Mouse (Mus musculus) CH12.LX (cell line): ENCODE data around the gene Dhx58. TPM values are rescaled to one million over a fixed set of nuclear protein-coding genes. Genes with fewer than 3 reads are reported as not detected.

Experiments
- DNase-seq: peaks from one replicate; pipeline ENCODE4 v3.0.0-alpha.2; 2013; ENCODE audit errors: extremely low read depth
- H3K27ac ChIP-seq: 2 replicates; pipeline ENCODE4 v1.5.1; 2012; ENCODE audit warnings: low read depth, mild to moderate bottlenecking, control low read depth, moderate library complexity; ENCODE audit not compliant: insufficient read depth
- H3K27me3 ChIP-seq: replicated peaks from 2 replicates; pipeline ENCODE3; 2012; ENCODE audit warnings: inconsistent platforms
- H3K36me3 ChIP-seq, 2 experiments: replicated peaks in 1 of 2; 2 replicates each; pipeline versions ENCODE3 to v1.6.1; 2012; ENCODE audit warnings: inconsistent platforms in 1 of 2, low read length in 1 of 2, mild to moderate bottlenecking in 1 of 2, mixed read lengths in 1 of 2, moderate library complexity in 1 of 2; ENCODE audit not compliant: control insufficient read depth in 1 of 2, insufficient read depth in 1 of 2
- H3K4me1 ChIP-seq, 2 experiments: 2 replicates each; pipeline ENCODE4 v1.6.1; 2012; ENCODE audit warnings: inconsistent platforms in 1 of 2, moderate library complexity in 1 of 2; ENCODE audit not compliant: insufficient read depth in 2 of 2, control insufficient read depth in 1 of 2
- H3K4me2 ChIP-seq: 2 replicates; pipeline ENCODE4 v1.6.1; 2012; ENCODE audit warnings: low read depth, mild to moderate bottlenecking, control low read depth; ENCODE audit not compliant: poor library complexity, insufficient read depth, severe bottlenecking
- H3K4me3 ChIP-seq, 3 experiments: fragments of 150-350 bp in 1 of 3; sonication (generic) in 1 of 3; replicated peaks in 1 of 3; 2 replicates each; pipeline versions ENCODE3 to v1.5.1; 2011 to 2012; ENCODE audit warnings: low read depth in 2 of 3, low read length in 2 of 3, mild to moderate bottlenecking in 2 of 3, moderate library complexity in 2 of 3, control low read depth in 1 of 3, improper control_type of control experiment in 1 of 3, inconsistent platforms in 1 of 3, mixed read lengths in 1 of 3; ENCODE audit not compliant: poor library complexity in 1 of 3
- H3K79me2 ChIP-seq: replicated peaks from 2 replicates; pipeline ENCODE4 v1.6.1; 2012; ENCODE audit warnings: mild to moderate bottlenecking, moderate library complexity; ENCODE audit not compliant: control insufficient read depth, poor library complexity, insufficient read depth, severe bottlenecking; ENCODE audit errors: extremely low read depth
- H3K9ac ChIP-seq: 2 replicates; pipeline ENCODE4 v1.6.1; 2012; ENCODE audit warnings: low read depth, mild to moderate bottlenecking, control low read depth, moderate library complexity; ENCODE audit not compliant: insufficient read depth
- H3K9me3 ChIP-seq: replicated peaks from 2 replicates; pipeline ENCODE3; 2012; ENCODE audit warnings: low read length, inconsistent platforms, mixed read lengths
- BHLHE40 ChIP-seq: IDR thresholded peaks from 2 replicates; pipeline ENCODE4 v1.6.1; 2011; ENCODE audit warnings: mild to moderate bottlenecking, low read depth, low read length, improper control_type of control experiment
- CHD2 ChIP-seq: IDR thresholded peaks from 2 replicates; pipeline ENCODE4 v1.6.1; 2011; ENCODE audit warnings: low read length, improper control_type of control experiment
- CTCF ChIP-seq, 2 experiments: IDR thresholded peaks in 1 of 2; conservative IDR thresholded peaks in 1 of 2; 2 replicates each; pipeline ENCODE4 v1.5.1; 2011 to 2012; ENCODE audit warnings: low read depth in 2 of 2, low read length in 2 of 2, improper control_type of control experiment in 1 of 2, inconsistent platforms in 1 of 2, mild to moderate bottlenecking in 1 of 2, moderate library complexity in 1 of 2
- ELF1 ChIP-seq: IDR thresholded peaks from 2 replicates; pipeline ENCODE4 v1.6.1; 2014; ENCODE audit warnings: low read depth, mild to moderate bottlenecking, inconsistent platforms, low read length, improper control_type of control experiment
- HCFC1 ChIP-seq: IDR thresholded peaks from 2 replicates; pipeline ENCODE4 v1.6.1; 2012; ENCODE audit warnings: low read depth, mild to moderate bottlenecking, inconsistent platforms, low read length, improper control_type of control experiment
- JUN ChIP-seq: IDR thresholded peaks from 2 replicates; pipeline ENCODE4 v1.6.1; 2011; ENCODE audit warnings: low read depth, mild to moderate bottlenecking, low read length, improper control_type of control experiment, moderate library complexity; ENCODE audit not compliant: insufficient read depth
- KAT2A ChIP-seq: IDR thresholded peaks from 2 replicates; pipeline ENCODE4 v1.6.1; 2012; ENCODE audit warnings: low read length, improper control_type of control experiment, inconsistent platforms; ENCODE audit not compliant: insufficient replicate concordance
- MAFK ChIP-seq: IDR thresholded peaks from 2 replicates; pipeline ENCODE4 v1.6.1; 2011; ENCODE audit warnings: low read length, improper control_type of control experiment; ENCODE audit not compliant: insufficient replicate concordance
- MEF2A ChIP-seq: IDR thresholded peaks from 2 replicates; pipeline ENCODE4 v1.6.1; 2014; ENCODE audit warnings: low read depth, mild to moderate bottlenecking, inconsistent platforms, low read length, improper control_type of control experiment, borderline replicate concordance
- MXI1 ChIP-seq: IDR thresholded peaks from 2 replicates; pipeline ENCODE4 v1.6.1; 2011; ENCODE audit warnings: mild to moderate bottlenecking, low read depth, low read length, improper control_type of control experiment
- MYC ChIP-seq: IDR thresholded peaks from 2 replicates; pipeline ENCODE4 v1.6.1; 2011; ENCODE audit warnings: low read depth, mild to moderate bottlenecking, improper control_type of control experiment, low read length
- PAX5 ChIP-seq: IDR thresholded peaks from 2 replicates; pipeline ENCODE4 v1.6.1; 2012; ENCODE audit warnings: low read length, inconsistent platforms, mixed read lengths
- POLR2A ChIP-seq: IDR thresholded peaks from 2 replicates; pipeline ENCODE4 v1.6.1; 2011; ENCODE audit warnings: low read depth, mild to moderate bottlenecking, improper control_type of control experiment, low read length
- POLR2AphosphoS2 ChIP-seq: IDR thresholded peaks from 2 replicates; pipeline ENCODE4 v1.6.1; 2011; ENCODE audit warnings: low read depth, low read length, improper control_type of control experiment
- RAD21 ChIP-seq: IDR thresholded peaks from 2 replicates; pipeline ENCODE4 v1.6.1; 2011; ENCODE audit warnings: low read depth, mild to moderate bottlenecking, low read length, improper control_type of control experiment, moderate library complexity
- RCOR1 ChIP-seq: conservative IDR thresholded peaks from 2 replicates; pipeline ENCODE4 v1.6.1; 2012; ENCODE audit warnings: low read depth, mild to moderate bottlenecking, inconsistent platforms, low read length, improper control_type of control experiment
- SIN3A ChIP-seq: IDR thresholded peaks from 2 replicates; pipeline ENCODE4 v1.6.1; 2012; ENCODE audit warnings: low read length, improper control_type of control experiment, inconsistent platforms
- TBP ChIP-seq: conservative IDR thresholded peaks from 2 replicates; pipeline ENCODE4 v1.6.1; 2011; ENCODE audit warnings: low read depth, low read length, improper control_type of control experiment
- TCF12 ChIP-seq: IDR thresholded peaks from 2 replicates; pipeline ENCODE4 v1.6.1; 2014; ENCODE audit warnings: low read depth, mild to moderate bottlenecking, inconsistent platforms, low read length, improper control_type of control experiment
- UBTF ChIP-seq: IDR thresholded peaks from 2 replicates; pipeline ENCODE4 v1.6.1; 2012; ENCODE audit warnings: low read depth, mild to moderate bottlenecking, inconsistent platforms, low read length, improper control_type of control experiment, moderate library complexity
- USF2 ChIP-seq: conservative IDR thresholded peaks from 2 replicates; pipeline ENCODE4 v1.6.1; 2011; ENCODE audit warnings: low read depth, low read length, improper control_type of control experiment
- ZC3H11A ChIP-seq: IDR thresholded peaks from 2 replicates; pipeline ENCODE4 v1.6.1; 2012; ENCODE audit warnings: low read depth, mild to moderate bottlenecking, inconsistent platforms, low read length, improper control_type of control experiment
- ZMIZ1 ChIP-seq: IDR thresholded peaks from 2 replicates; pipeline ENCODE4 v1.6.1; 2012; ENCODE audit warnings: low read depth, mild to moderate bottlenecking, inconsistent platforms, low read length, improper control_type of control experiment
- dilution Hi-C: fragments of 300-500 bp; cut with MboI; formaldehyde crosslinking; loops from 2 replicates; pipeline ENCODE4 v1.14.3; 2020; ENCODE audit warnings: low sequenced_read_pairs; ENCODE audit not compliant: extremely low pct_unique_long_range_greater_than_20kb, extremely low pct_ligation_motif_present
- in situ Hi-C: fragments of 300-500 bp; cut with MboI; formaldehyde crosslinking; loops from 3 replicates; pipeline ENCODE4 v1.14.3; 2019; ENCODE audit warnings: low sequenced_read_pairs, low pct_ligation_motif_present, low pct_unique_long_range_greater_than_20kb, mixed read lengths
- polyA plus RNA-seq: library from polyadenylated mRNA; unstranded; fragments of >175 nt; gene quantifications from 2 replicates; pipeline ENCODE4 v1.2.1, GENCODE M21; 2012; ENCODE audit warnings: low read depth; ENCODE audit not compliant: insufficient read length
- total RNA-seq, 2 experiments: library from RNA; depleted of rRNA; stranded (reverse); fragments of 300-350 nt in 1 of 2; fragments of >200 nt in 1 of 2; gene quantifications; 2 replicates each; pipeline ENCODE4 v1.2.3; 2012 to 2014

Dhx58 gene
- total and polyA plus RNA-seq, 3 experiments: 6.3 to 15.7 (median 6.4) TPM

- Histone ChIP-seq H3K4me2 (no peak within 1 kb of the TSS), H3K9me3 (no peaks in the 10 kb centered on the region), H3K4me1 (peaks cover 9 to 20% of the 10 kb centered on the region in 2 experiments), H3K27ac (no peak within 1 kb of the TSS), H3K4me3 (no peak within 1 kb of the TSS), H3K27me3 (no peaks in the 10 kb centered on the region), H3K79me2 (peaks cover 4% of the 10 kb centered on the region; the same call in 1 of the 2 replicates), H3K36me3 (peaks cover 60 to 82% of the 10 kb centered on the region in 2 experiments), H3K9ac (peak within 1 kb of the TSS; percentile 97; the same call in 1 of the 2 replicates)
- no peak for DNase-seq
- dilution Hi-C loops: no loop called here
- TF ChIP-seq RAD21 (no peak), USF2 (no peak), MAFK (no peak), MXI1 (no peak), PAX5 (no peak), TCF12 (no peak)
- in situ Hi-C loops: no loop called here
Observed at GRCm38 (mm10) chr11:100713735-100714533, 9.9 kb upstream of the Dhx58 start, which contains the start of gene Hspb9. TSS of gene Hspb9 (plus strand) at chr11:100713850.

GRCm38 (mm10) chr11:100713174-100713573 is 9.1 kb upstream of the Dhx58 start:
- no peak for DNase-seq
- no peak overlapping the region for H3K27ac ChIP-seq
- H3K79me2 ChIP-seq: peaks cover 4% of the 10 kb centered on the region; the same call in 1 of the 2 replicates
- H3K27me3 ChIP-seq: no peaks in the 10 kb centered on the region
- 0 out of 2 replicates have a peak, but pooled peaks have one; percentile 1 for TF ChIP-seq POLR2AphosphoS2
- TF ChIP-seq UBTF: no peak
- TF ChIP-seq MEF2A: no peak
- dilution Hi-C loops: no loop called here
- H3K9me3 ChIP-seq: no peaks in the 10 kb centered on the region
- H3K4me1 ChIP-seq: peaks cover 9 to 28% of the 10 kb centered on the region in 2 experiments
- H3K4me3 ChIP-seq: no peak overlapping the region
- peaks cover 61 to 82% of the 10 kb centered on the region in 2 experiments for H3K36me3 ChIP-seq
- in situ Hi-C loops: no loop called here
- H3K9ac ChIP-seq: no peak overlapping the region
- no peak overlapping the region for H3K4me2 ChIP-seq

DNA sequence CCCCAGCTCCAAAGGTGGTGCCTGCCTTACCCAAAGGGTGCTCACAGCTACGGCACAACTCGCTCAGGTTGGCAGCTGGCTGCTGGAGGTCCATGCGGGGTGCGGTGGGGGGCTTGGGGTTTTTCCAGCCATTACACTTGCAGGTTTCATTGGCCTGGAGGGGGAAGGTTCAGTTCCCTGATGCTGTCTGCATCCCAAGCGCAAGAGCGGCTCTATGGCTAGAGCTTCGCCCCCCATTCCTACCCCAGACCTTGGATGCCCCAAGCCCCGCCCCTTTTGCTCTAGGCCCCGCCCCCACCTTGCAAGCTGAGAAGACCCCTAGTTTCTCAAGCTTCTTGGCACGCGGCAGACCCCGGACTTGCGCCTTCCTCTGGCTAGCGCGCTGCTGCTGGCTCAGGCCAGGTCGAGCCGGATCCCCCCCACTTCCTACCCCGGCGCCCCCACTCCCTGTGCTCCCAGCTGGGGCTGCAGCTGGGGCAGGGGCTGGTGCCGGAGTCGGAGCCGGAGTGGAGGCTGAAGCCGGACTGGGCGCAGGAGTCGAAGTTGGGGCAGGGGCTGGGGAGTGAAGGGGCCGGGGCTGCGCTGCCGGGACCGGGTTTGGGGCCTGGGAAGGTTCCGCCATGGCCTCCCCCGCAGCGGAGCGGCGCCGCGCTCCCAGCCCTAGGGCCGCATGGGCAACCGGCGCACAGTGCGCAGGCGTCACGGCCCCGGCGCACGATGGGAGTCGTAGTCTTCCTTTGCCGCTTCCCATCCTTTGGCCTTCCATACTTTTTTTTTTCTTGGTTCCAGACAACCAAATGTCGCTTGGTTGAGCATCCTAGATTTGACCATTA is 7.9 kb upstream of the Dhx58 start, which contains the start of gene Kat2a:
Gene Kat2a, minus strand, starts transcription at position 683 of the 833 bp plus-strand sequence.
- Histone ChIP-seq H3K9ac (peak within 1 kb of the TSS; percentile 97), H3K36me3 (peaks cover 57 to 82% of the 10 kb centered on the region in 2 experiments), H3K27me3 (no peaks in the 10 kb centered on the region), H3K9me3 (no peaks in the 10 kb centered on the region), H3K79me2 (peaks cover 4% of the 10 kb centered on the region; the same call in 1 of the 2 replicates), H3K4me2 (peak within 1 kb of the TSS; percentile 75), H3K4me3 (peak within 1 kb of the TSS; percentile 72 to 99 (median 73)), H3K4me1 (peaks cover 9 to 40% of the 10 kb centered on the region in 2 experiments), H3K27ac (peak within 1 kb of the TSS; percentile 24; the same call in 1 of the 2 replicates)
- dilution Hi-C loops (no loop called here), in situ Hi-C loops (no loop called here)
- DNase-seq: peak; percentile 82
- TF ChIP-seq CTCF (conservative IDR thresholded peaks at IDR 0.05 in 1 of 2, IDR thresholded peaks at IDR 0.05 in 1 of 2; ENCODE audit: low read depth in 2 of 2, low read length in 2 of 2): no peak
- no peak for TF ChIP-seq ZC3H11A
- TF ChIP-seq HCFC1: peak; percentile 97
- no peak for TF ChIP-seq CHD2
- TF ChIP-seq TBP: 0 out of 2 replicates have a peak, but pooled peaks have one; percentile 51
- TF ChIP-seq JUN: no peak
- TF ChIP-seq RCOR1: no peak
- peak; percentile 79 for TF ChIP-seq ELF1
- TF ChIP-seq ZMIZ1: peak; percentile 80
- TF ChIP-seq MYC: peak; percentile 98
- peak; percentile 94; the same call in 1 of the 2 replicates for TF ChIP-seq KAT2A
- TF ChIP-seq POLR2A: peak; percentile 97
- 0 out of 2 replicates have a peak, but pooled peaks have one; percentile 27 for TF ChIP-seq MEF2A
- no peak for TF ChIP-seq BHLHE40
- TF ChIP-seq SIN3A: peak; percentile 30; the same call in 1 of the 2 replicates
